Mouse (Mus musculus) liver, embryonic 16.5 days (tissue): ENCODE measurements around the gene Med26. TPM values are rescaled to one million over a fixed set of nuclear protein-coding genes. Genes with fewer than 3 reads are reported as not detected.

Source experiments
- ATAC-seq: fragments of 200-750 bp; cut with Nextera tagmentation; 2 replicates; pipeline ENCODE4 v1.8.0; 2017; ENCODE audit warnings: low read depth, mild to moderate bottlenecking, moderate number of reproducible peaks, moderate library complexity
- H3K27ac ChIP-seq: fragments of 300-500 bp; sonication (generic); 2 replicates; pipeline ENCODE4 v1.5.1; 2014; ENCODE audit warnings: mild to moderate bottlenecking, low read length
- H3K27me3 ChIP-seq: fragments of 300-500 bp; sonication (generic); 2 replicates; pipeline ENCODE4 v1.6.1; 2014; ENCODE audit warnings: low read depth, low read length, mixed read lengths; ENCODE audit not compliant: control insufficient read depth, insufficient read depth
- H3K36me3 ChIP-seq: fragments of 300-500 bp; sonication (generic); 2 replicates; pipeline ENCODE4 v1.6.1; 2014; ENCODE audit warnings: mild to moderate bottlenecking; ENCODE audit not compliant: control insufficient read depth, insufficient read depth
- H3K4me1 ChIP-seq: fragments of 300-500 bp; sonication (generic); 2 replicates; pipeline ENCODE4 v1.6.1; 2014; ENCODE audit warnings: low read depth, low read length, mixed read lengths; ENCODE audit not compliant: control insufficient read depth
- H3K4me2 ChIP-seq: fragments of 300-500 bp; sonication (generic); 2 replicates; pipeline ENCODE4 v1.6.1; 2014; ENCODE audit warnings: low read depth, low read length, mixed read lengths
- H3K4me3 ChIP-seq: fragments of 300-500 bp; sonication (generic); 2 replicates; pipeline ENCODE4 v1.5.1; 2014; ENCODE audit warnings: low read depth, mild to moderate bottlenecking, low read length
- H3K9ac ChIP-seq: fragments of 300-500 bp; sonication (generic); 2 replicates; pipeline ENCODE4 v1.6.1; 2014; ENCODE audit warnings: low read depth, low read length
- H3K9me3 ChIP-seq: fragments of 300-500 bp; sonication (generic); replicated peaks from 2 replicates; pipeline ENCODE4 v1.6.1; 2016; ENCODE audit warnings: low read length; ENCODE audit not compliant: control insufficient read depth
- WGBS: fragments of 180-500 bp; shearing (Covaris S2); extraction: QIAGEN DNeasy Blood & Tissue Kit; methylation state at CpG from one replicate; pipeline ENCODE4 v1.1.7; 2014; ENCODE audit not compliant: insufficient replicate concordance; 5-methylcytosine and 5-hydroxymethylcytosine counted together
- polyA plus RNA-seq: library from polyadenylated mRNA; unstranded; fragments of >200 nt; fragmentation: Nextera tagmentation; extraction: Ambion mirVana; gene quantifications from 2 replicates; pipeline ENCODE4 v1.2.1, GENCODE M21; 2015

Med26 gene
- 6.2 and 6.3 TPM in 2 replicates for polyA plus RNA-seq

GRCm38 (mm10) chr8:72547802-72548643 lies at the start of gene Med26:
Gene Med26 (minus strand): TSS chr8:72548270.
- under 1% methylated on average over 92 of the region's 92 CpGs for WGBS
- peak within 1 kb of the TSS; percentile 93 for H3K27ac ChIP-seq
- H3K9ac ChIP-seq: peak within 1 kb of the TSS; percentile 99
- peak within 1 kb of the TSS; percentile 97 for H3K4me2 ChIP-seq
- no peaks in the 10 kb centered on the region for H3K9me3 ChIP-seq
- peak within 1 kb of the TSS; percentile 98 for H3K4me3 ChIP-seq
- H3K4me1 ChIP-seq: peaks cover 30% of the 10 kb centered on the region
- no peaks in the 10 kb centered on the region for H3K27me3 ChIP-seq
- no peaks in the 10 kb centered on the region for H3K36me3 ChIP-seq
- peak; percentile 97 for ATAC-seq

GRCm38 (mm10) chr8:72590198-72590597 lies 42.1 kb upstream of the Med26 start:
- ATAC-seq: no peak
- WGBS: 37% methylated on average over 2 of the region's 2 CpGs

GRCm38 (mm10) chr8:72589286-72589685 lies 41.2 kb upstream of the Med26 start:
- no peaks in the 10 kb centered on the region for H3K4me1 ChIP-seq
- H3K9me3 ChIP-seq: no peaks in the 10 kb centered on the region
- no peak overlapping the region for H3K27ac ChIP-seq
- WGBS: 69% methylated on average over 7 of the region's 7 CpGs
- no peak overlapping the region for H3K9ac ChIP-seq
- no peaks in the 10 kb centered on the region for H3K36me3 ChIP-seq
- no peak overlapping the region for H3K4me3 ChIP-seq
- H3K27me3 ChIP-seq: no peaks in the 10 kb centered on the region
- no peak overlapping the region for H3K4me2 ChIP-seq
- no peak for ATAC-seq

More at GRCm38 (mm10) chr8:72590198-72590597, 42.1 kb upstream of the Med26 start:
- no peak overlapping the region for H3K27ac ChIP-seq
- no peak overlapping the region for H3K4me3 ChIP-seq
- no peaks in the 10 kb centered on the region for H3K36me3 ChIP-seq
- no peak overlapping the region for H3K4me2 ChIP-seq
- no peaks in the 10 kb centered on the region for H3K9me3 ChIP-seq
- H3K9ac ChIP-seq: no peak overlapping the region
- no peaks in the 10 kb centered on the region for H3K4me1 ChIP-seq
- H3K27me3 ChIP-seq: no peaks in the 10 kb centered on the region

DNA sequence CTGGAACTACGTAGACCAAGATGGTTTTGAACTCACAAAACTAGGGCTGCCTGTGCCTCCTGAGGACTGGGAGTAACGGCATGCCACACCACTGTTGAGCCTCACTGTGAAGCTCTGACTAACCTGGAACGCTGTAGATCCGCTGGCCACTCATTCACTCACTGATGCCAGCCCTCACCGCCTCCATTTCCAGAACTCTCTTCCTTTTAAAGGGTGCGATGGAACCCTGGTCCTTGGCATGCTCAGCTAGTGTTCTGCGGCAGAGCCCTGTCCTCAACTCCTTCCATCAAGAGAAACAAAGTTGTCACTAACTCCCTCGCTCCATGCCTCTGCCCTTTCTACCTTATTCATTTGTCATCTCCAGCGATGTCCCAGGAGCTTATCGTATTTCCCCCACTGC lies 40.8 kb upstream of the Med26 start:
- H3K9me3 ChIP-seq: no peaks in the 10 kb centered on the region
- H3K4me2 ChIP-seq: no peak overlapping the region
- no peaks in the 10 kb centered on the region for H3K27me3 ChIP-seq
- no peak overlapping the region for H3K4me3 ChIP-seq
- no peaks in the 10 kb centered on the region for H3K36me3 ChIP-seq
- no peak for ATAC-seq
- WGBS: 71% methylated on average over 10 of the region's 10 CpGs
- no peaks in the 10 kb centered on the region for H3K4me1 ChIP-seq
- H3K9ac ChIP-seq: no peak overlapping the region
- H3K27ac ChIP-seq: no peak overlapping the region

DNA sequence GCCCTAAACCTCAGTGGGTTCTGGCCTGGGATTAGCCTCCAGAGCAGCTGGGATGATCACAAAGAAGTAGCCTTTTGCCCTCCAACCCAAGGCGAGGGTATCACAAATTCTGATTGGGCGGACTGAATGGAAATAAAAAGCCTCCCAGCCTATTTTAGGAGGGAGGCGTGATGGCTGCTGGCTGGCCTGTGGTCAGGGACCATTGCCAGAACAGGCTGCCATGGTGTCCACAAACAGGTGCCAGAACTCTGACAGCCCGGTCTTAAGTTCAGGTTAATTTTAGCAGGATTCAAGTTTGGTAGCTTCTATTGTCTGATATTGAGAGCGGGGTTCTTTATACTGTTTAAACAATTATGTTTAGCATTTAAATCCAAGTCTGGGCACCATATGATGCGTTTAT lies 39.7 kb upstream of the Med26 start:
- H3K9ac ChIP-seq: no peak overlapping the region
- H3K27ac ChIP-seq: no peak overlapping the region
- no peak for ATAC-seq
- H3K4me1 ChIP-seq: no peaks in the 10 kb centered on the region; the same call in 1 of the 2 replicates
- H3K27me3 ChIP-seq: no peaks in the 10 kb centered on the region
- no peak overlapping the region for H3K4me3 ChIP-seq
- no peaks in the 10 kb centered on the region for H3K36me3 ChIP-seq
- no peak overlapping the region for H3K4me2 ChIP-seq
- H3K9me3 ChIP-seq: no peaks in the 10 kb centered on the region
- 61% methylated on average over 6 of the region's 6 CpGs for WGBS

DNA sequence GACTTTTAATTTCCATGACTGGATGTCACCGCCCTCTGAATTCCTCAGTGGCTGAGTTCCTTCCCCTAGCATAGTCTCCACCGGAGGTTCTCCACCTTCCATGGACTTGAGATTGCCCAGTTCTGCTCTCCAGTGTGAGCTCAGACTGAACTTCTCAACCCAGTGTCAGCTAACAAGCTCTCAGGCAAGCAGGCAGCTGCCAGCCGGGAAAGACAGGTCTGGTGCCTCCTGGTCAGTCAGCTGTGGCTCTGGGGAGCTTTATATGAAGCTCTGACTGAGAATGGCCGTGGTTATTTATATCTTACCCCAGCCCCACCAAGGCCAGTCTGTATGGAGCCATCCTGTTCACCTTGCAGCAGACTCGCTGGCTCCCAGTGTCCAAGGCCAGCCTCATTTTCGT lies 36.3 kb upstream of the Med26 start:
- no peaks in the 10 kb centered on the region for H3K9me3 ChIP-seq
- WGBS: 57% methylated on average over 6 of the region's 6 CpGs
- H3K4me2 ChIP-seq: no peak overlapping the region
- H3K4me3 ChIP-seq: no peak overlapping the region
- no peaks in the 10 kb centered on the region for H3K27me3 ChIP-seq
- H3K9ac ChIP-seq: no peak overlapping the region
- ATAC-seq: no peak
- H3K4me1 ChIP-seq: no peaks in the 10 kb centered on the region; the same call in 1 of the 2 replicates
- H3K36me3 ChIP-seq: no peaks in the 10 kb centered on the region
- H3K27ac ChIP-seq: no peak overlapping the region

GRCm38 (mm10) chr8:72583056-72583771 lies 35.1 kb upstream of the Med26 start:
- H3K27ac ChIP-seq: peak overlapping the region; percentile 67
- ATAC-seq: peak; percentile 47; the same call in 1 of the 2 replicates

DNA sequence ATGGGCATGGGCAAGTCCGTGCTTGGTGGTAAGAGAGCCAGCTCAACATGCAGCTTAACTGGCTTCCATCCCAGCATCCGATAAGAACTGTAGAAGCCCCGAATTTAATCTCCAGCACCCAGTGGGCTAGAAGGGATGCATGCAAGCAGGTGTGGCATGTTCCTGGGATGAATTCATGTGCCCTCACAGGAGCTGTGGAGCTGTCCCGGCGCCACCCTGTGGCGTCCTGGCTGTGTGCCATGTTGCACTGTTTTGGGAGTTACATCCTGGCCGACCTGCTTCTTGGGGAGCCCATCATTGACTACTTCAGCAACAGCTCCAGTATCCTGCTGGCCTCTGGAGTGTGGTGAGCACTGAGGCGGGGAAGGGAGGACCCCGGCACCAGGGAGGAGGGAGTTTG lies 31.3 kb upstream of the Med26 start:
- 54% methylated on average over 9 of the region's 9 CpGs for WGBS
- no peak overlapping the region for H3K4me3 ChIP-seq
- no peak for ATAC-seq
- no peak overlapping the region for H3K9ac ChIP-seq
- no peaks in the 10 kb centered on the region for H3K9me3 ChIP-seq
- H3K27ac ChIP-seq: no peak overlapping the region
- H3K4me1 ChIP-seq: no peaks in the 10 kb centered on the region; the same call in 1 of the 2 replicates
- no peak overlapping the region for H3K4me2 ChIP-seq
- H3K27me3 ChIP-seq: no peaks in the 10 kb centered on the region
- no peaks in the 10 kb centered on the region for H3K36me3 ChIP-seq

More at GRCm38 (mm10) chr8:72583056-72583771, 35.1 kb upstream of the Med26 start:
- Histone ChIP-seq H3K4me2 (no peak overlapping the region), H3K9ac (no peak overlapping the region), H3K36me3 (no peaks in the 10 kb centered on the region), H3K4me3 (no peak overlapping the region), H3K9me3 (no peaks in the 10 kb centered on the region), H3K4me1 (no peaks in the 10 kb centered on the region; the same call in 1 of the 2 replicates), H3K27me3 (no peaks in the 10 kb centered on the region)
- 31% methylated on average over 7 of the region's 7 CpGs for WGBS

DNA sequence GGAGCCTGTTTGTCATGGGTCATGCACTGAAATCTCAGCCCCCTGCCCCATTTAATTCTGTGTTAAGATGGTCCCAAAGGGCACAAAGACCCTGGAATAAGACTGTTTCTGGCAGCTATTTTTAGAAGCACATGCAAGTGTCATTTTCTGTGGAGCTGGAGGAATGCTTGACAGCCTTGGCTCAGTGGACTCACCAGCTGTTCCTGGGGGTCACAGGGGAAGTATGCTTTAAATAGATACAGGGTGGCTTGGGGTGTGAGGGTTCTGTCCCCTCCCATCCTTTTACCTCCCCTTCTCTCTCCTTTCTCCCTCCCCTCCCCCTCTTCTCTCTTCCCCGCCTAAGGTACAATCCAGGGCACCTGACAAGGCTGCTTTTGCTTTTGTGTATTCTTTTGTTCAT lies 29.9 kb upstream of the Med26 start:
- WGBS: 61% methylated on average over 1 of the region's 1 CpGs
- H3K4me2 ChIP-seq: no peak overlapping the region
- no peaks in the 10 kb centered on the region for H3K9me3 ChIP-seq
- no peak overlapping the region for H3K4me3 ChIP-seq
- no peak overlapping the region for H3K9ac ChIP-seq
- H3K27ac ChIP-seq: no peak overlapping the region
- ATAC-seq: no peak
- H3K27me3 ChIP-seq: no peaks in the 10 kb centered on the region
- H3K4me1 ChIP-seq: no peaks in the 10 kb centered on the region; the same call in 1 of the 2 replicates
- no peaks in the 10 kb centered on the region for H3K36me3 ChIP-seq
